Mouse (Mus musculus) forebrain, embryonic 15.5 days (tissue): ENCODE results near the gene Tubb2a. TPM values are rescaled to one million over a fixed set of nuclear protein-coding genes. Genes with fewer than 3 reads are reported as not detected.

Source experiments
- polyA plus RNA-seq: library from polyadenylated mRNA; unstranded; fragments of >200 nt; fragmentation: Nextera tagmentation; extraction: Ambion mirVana; gene quantifications from 2 replicates; pipeline ENCODE4 v1.2.1, GENCODE M21; 2015

Gene Tubb2a
- polyA plus RNA-seq, 1 experiment from 2014 or later = 1,682 TPM

Other genes with a start within 250 kb of the Tubb2a start
- gene Serpinb6e, start 234.6 kb downstream of the Tubb2a start, polyA plus RNA-seq = not detected in 2 replicates
- 0.17 and 0.37 TPM in 2 replicates for gene Serpinb6c, start 172.3 kb downstream of the Tubb2a start, polyA plus RNA-seq
- gene Nqo2, start 113.3 kb downstream of the Tubb2a start, polyA plus RNA-seq = 5.0 and 6.7 TPM in 2 replicates
- 6.3 and 6.6 TPM in 2 replicates for gene Ripk1, start 75.6 kb downstream of the Tubb2a start, polyA plus RNA-seq
- 36.5 and 38.0 TPM in 2 replicates for gene Serpinb6a, start 75.2 kb downstream of the Tubb2a start, polyA plus RNA-seq
- 32.9 and 35.9 TPM in 2 replicates for gene Bphl, start 40.4 kb downstream of the Tubb2a start, polyA plus RNA-seq
- 920 and 926 TPM in 2 replicates for gene Tubb2b, start 52.5 kb upstream of the Tubb2a start, polyA plus RNA-seq
- 97.3 and 105 TPM in 2 replicates for gene Psmg4, start 85.0 kb upstream of the Tubb2a start, polyA plus RNA-seq